Mouse (Mus musculus) forebrain, embryonic 11.5 days (tissue): ENCODE measurements around the gene Cd320. TPM values are rescaled to one million over a fixed set of nuclear protein-coding genes. Genes with fewer than 3 reads are reported as not detected.
"Not testable (repeated sequence)": the region's sequence is repeated elsewhere in the genome, so short reads cannot be mapped to it uniquely, and the experiment has no call there.

Experiments used
- ATAC-seq: fragments of 200-750 bp; cut with Nextera tagmentation; replicated peaks from 2 replicates; pipeline ENCODE4 v1.8.0; 2017; ENCODE audit warnings: moderate TSS enrichment; ENCODE audit not compliant: low FRiP score
- DNase-seq: peaks from one replicate; pipeline ENCODE4 v3.0.0-alpha.2; 2017; ENCODE audit warnings: low spot score
- H3K27ac ChIP-seq: fragments of 300-500 bp; sonication (generic); 2 replicates; pipeline ENCODE4 v1.5.1; 2014; ENCODE audit warnings: low read depth, low read length
- H3K27me3 ChIP-seq: fragments of 300-500 bp; sonication (generic); 2 replicates; pipeline ENCODE4 v1.6.1; 2014; ENCODE audit warnings: mild to moderate bottlenecking, low read length, mixed read lengths; ENCODE audit not compliant: control insufficient read depth, insufficient read depth
- H3K36me3 ChIP-seq: fragments of 300-500 bp; sonication (generic); 2 replicates; pipeline ENCODE4 v1.6.1; 2014; ENCODE audit warnings: mild to moderate bottlenecking, low read length, moderate library complexity, mixed read lengths; ENCODE audit not compliant: control insufficient read depth, insufficient read depth
- H3K4me1 ChIP-seq: fragments of 300-500 bp; sonication (generic); replicated peaks from 2 replicates; pipeline ENCODE4 v1.6.1; 2014; ENCODE audit warnings: low read length, mixed read lengths; ENCODE audit not compliant: control insufficient read depth, insufficient read depth
- H3K4me2 ChIP-seq: fragments of 300-500 bp; sonication (generic); 2 replicates; pipeline ENCODE4 v1.6.1; 2014; ENCODE audit warnings: low read depth, mild to moderate bottlenecking, low read length, moderate library complexity, mixed read lengths; ENCODE audit not compliant: severe bottlenecking
- H3K4me3 ChIP-seq: fragments of 300-500 bp; sonication (generic); 2 replicates; pipeline ENCODE4 v1.5.1; 2014; ENCODE audit warnings: low read depth, low read length
- H3K9ac ChIP-seq: fragments of 300-500 bp; sonication (generic); 2 replicates; pipeline ENCODE4 v1.6.1; 2014; ENCODE audit warnings: low read length
- H3K9me3 ChIP-seq: fragments of 300-500 bp; sonication (generic); 2 replicates; pipeline ENCODE4 v1.6.1; 2016; ENCODE audit warnings: low read length, mixed read lengths; ENCODE audit not compliant: control insufficient read depth
- WGBS: fragments of 180-500 bp; shearing (Covaris S2); extraction: QIAGEN DNeasy Blood & Tissue Kit; methylation state at CpG from one replicate; pipeline ENCODE4 v1.1.7; 2014; 5-methylcytosine and 5-hydroxymethylcytosine counted together
- microRNA-seq: library from miRNA; unstranded; fragments of <30 nt; microRNA quantifications from one replicate; pipeline ENCODE4, GENCODE M21; 2016; ENCODE audit not compliant: insufficient number of aligned reads
- polyA plus RNA-seq: library from polyadenylated mRNA; unstranded; fragments of >200 nt; fragmentation: Nextera tagmentation; extraction: Ambion mirVana; gene quantifications from 2 replicates; pipeline ENCODE4 v1.2.1, GENCODE M21; 2014

The Cd320 gene
- polyA plus RNA-seq, 1 experiment from 2014 or later: 62.9 TPM

DNA sequence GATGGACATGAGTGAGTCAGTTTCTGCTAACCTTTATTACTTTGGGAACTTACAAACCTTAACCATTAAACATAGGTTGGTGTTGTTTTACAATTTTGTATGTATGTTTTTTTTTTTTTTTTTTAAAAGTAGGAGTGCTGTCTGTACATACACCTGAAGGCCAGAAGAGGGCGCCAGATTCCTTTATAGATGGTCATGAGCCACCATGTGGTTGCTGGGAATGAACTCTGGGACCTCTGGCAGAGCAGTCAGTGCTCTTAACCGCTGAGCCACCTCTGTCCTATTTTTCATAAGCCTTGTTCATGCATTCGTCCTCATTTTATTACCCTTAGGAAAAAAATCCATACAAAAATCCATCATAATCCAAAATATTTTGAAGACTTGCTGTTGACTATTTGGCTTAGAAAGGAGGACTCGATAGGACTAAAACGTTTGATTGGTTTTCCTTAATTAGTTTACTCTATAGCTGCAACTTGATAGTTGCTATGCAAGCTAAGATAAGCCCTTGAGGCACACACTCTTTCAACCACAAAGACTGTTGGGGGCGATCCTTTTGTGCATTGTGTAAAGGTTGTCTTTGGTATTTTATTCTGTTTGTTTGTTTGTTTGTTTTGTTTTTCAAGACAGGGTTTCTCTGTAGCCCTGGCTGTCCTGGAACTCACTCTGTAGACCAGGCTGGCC lies 54.4 kb downstream of the Cd320 start:
- H3K4me2 ChIP-seq: no peak overlapping the region
- no peaks in the 10 kb centered on the region for H3K36me3 ChIP-seq
- H3K4me3 ChIP-seq: no peak overlapping the region
- H3K9ac ChIP-seq: no peak overlapping the region
- ATAC-seq (no peak), DNase-seq (peak; percentile 64)
- H3K27me3 ChIP-seq: no peaks in the 10 kb centered on the region
- 43% methylated on average over 6 of the region's 6 CpGs for WGBS
- H3K9me3 ChIP-seq: no peaks in the 10 kb centered on the region
- no peaks in the 10 kb centered on the region for H3K4me1 ChIP-seq
- H3K27ac ChIP-seq: no peak overlapping the region

DNA sequence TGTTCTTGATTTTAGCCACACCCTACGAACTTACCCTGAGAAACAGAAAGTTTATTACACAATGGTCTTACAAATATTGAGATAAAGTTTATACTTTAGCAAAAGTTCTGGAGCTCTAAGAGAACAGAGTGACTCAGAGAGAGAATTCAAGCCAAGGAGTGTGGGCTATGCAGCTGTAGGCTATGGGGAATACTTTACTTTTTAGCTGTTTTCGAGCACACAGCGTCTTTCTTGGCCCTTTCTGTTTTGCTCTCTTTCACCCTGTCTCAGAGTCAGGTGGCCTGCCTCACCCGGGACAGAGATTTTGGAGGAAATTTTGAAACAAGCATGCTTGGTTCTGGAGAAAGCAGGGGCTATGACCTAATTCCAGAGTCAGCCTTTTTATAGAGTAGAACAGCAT lies 55.3 kb downstream of the Cd320 start:
- H3K4me2 ChIP-seq, H3K4me3 ChIP-seq, DNase-seq, H3K9me3 ChIP-seq, H3K4me1 ChIP-seq, H3K27ac ChIP-seq, ATAC-seq, H3K27me3 ChIP-seq, H3K36me3 ChIP-seq, H3K9ac ChIP-seq: not testable (repeated sequence)
- 85% methylated on average over 4 of the region's 4 CpGs for WGBS

Small RNAs within 50 kb of the gene (microRNA-seq; reads per million reads assigned to microRNA genes)
- gene Gm27740: not detected

Other genes with a start within 250 kb of the Cd320 start
- gene Zfp414, start 214.0 kb upstream of the Cd320 start, polyA plus RNA-seq: 71.8 and 85.4 TPM in 2 replicates
- 0.61 and 1.2 TPM in 2 replicates for gene Pram1, start 205.0 kb upstream of the Cd320 start, polyA plus RNA-seq
- gene Hnrnpm, start 156.2 kb upstream of the Cd320 start, polyA plus RNA-seq: 574 and 590 TPM in 2 replicates
- 39.3 and 40.1 TPM in 2 replicates for gene March2, start 124.4 kb upstream of the Cd320 start, polyA plus RNA-seq
- 330 and 338 TPM in 2 replicates for gene Rab11b, start 82.6 kb upstream of the Cd320 start, polyA plus RNA-seq
- gene Angptl4, start 61.3 kb upstream of the Cd320 start, polyA plus RNA-seq: 16.6 and 20.9 TPM in 2 replicates
- gene Kank3, start 32.6 kb upstream of the Cd320 start, polyA plus RNA-seq: 30.4 and 31.1 TPM in 2 replicates
- 758 and 759 TPM in 2 replicates for gene Rps28, start 18.5 kb upstream of the Cd320 start, polyA plus RNA-seq
- 374 and 400 TPM in 2 replicates for gene Ndufa7, start 18.5 kb upstream of the Cd320 start, polyA plus RNA-seq
- not detected in 2 replicates for gene Gm7029, start 30.7 kb downstream of the Cd320 start, polyA plus RNA-seq
- 16.0 and 20.4 TPM in 2 replicates for gene Kifc1, start 47.6 kb downstream of the Cd320 start, polyA plus RNA-seq
- 0.24 TPM in 1 of 2 replicates, not detected in the other for gene Platr17, start 62.0 kb downstream of the Cd320 start, polyA plus RNA-seq
- 68.2 and 73.8 TPM in 2 replicates for gene Daxx, start 66.3 kb downstream of the Cd320 start, polyA plus RNA-seq
- gene Tapbp, start 72.8 kb downstream of the Cd320 start, polyA plus RNA-seq: 13.9 and 15.5 TPM in 2 replicates
- gene Zbtb22, start 72.8 kb downstream of the Cd320 start, polyA plus RNA-seq: 13.0 and 14.9 TPM in 2 replicates
- gene Rgl2, start 86.5 kb downstream of the Cd320 start, polyA plus RNA-seq: 48.0 and 51.5 TPM in 2 replicates
- 202 and 214 TPM in 2 replicates for gene Pfdn6, start 97.3 kb downstream of the Cd320 start, polyA plus RNA-seq
- gene Wdr46, start 97.6 kb downstream of the Cd320 start, polyA plus RNA-seq: 42.6 and 47.2 TPM in 2 replicates
- 4.0 and 4.3 TPM in 2 replicates for gene B3galt4, start 108.4 kb downstream of the Cd320 start, polyA plus RNA-seq
- gene Vps52, start 112.7 kb downstream of the Cd320 start, polyA plus RNA-seq: 44.0 and 46.8 TPM in 2 replicates
- 1,265 and 1,326 TPM in 2 replicates for gene Rps18, start 112.9 kb downstream of the Cd320 start, polyA plus RNA-seq
- 35.7 and 40.1 TPM in 2 replicates for gene H2-K1, start 157.3 kb downstream of the Cd320 start, polyA plus RNA-seq
- gene Ring1, start 181.6 kb downstream of the Cd320 start, polyA plus RNA-seq: 7.5 and 8.3 TPM in 2 replicates
- gene H2-Ke6, start 185.0 kb downstream of the Cd320 start, polyA plus RNA-seq: 81.7 and 101 TPM in 2 replicates
- 99.6 and 104 TPM in 2 replicates for gene Slc39a7, start 188.6 kb downstream of the Cd320 start, polyA plus RNA-seq
- gene Rxrb, start 188.7 kb downstream of the Cd320 start, polyA plus RNA-seq: 32.8 and 40.3 TPM in 2 replicates
- gene Col11a2, start 196.3 kb downstream of the Cd320 start, polyA plus RNA-seq: 1.3 and 1.7 TPM in 2 replicates
- 0.17 and 0.25 TPM in 2 replicates for gene H2-Oa, start 249.2 kb downstream of the Cd320 start, polyA plus RNA-seq